Mouse (Mus musculus): ENCODE measurements around the gene Fndc3b.
"Not testable (repeated sequence)": the region's sequence is repeated elsewhere in the genome, so short reads cannot be mapped to it uniquely, and the experiment has no call there.

Fndc3b gene

DNA sequence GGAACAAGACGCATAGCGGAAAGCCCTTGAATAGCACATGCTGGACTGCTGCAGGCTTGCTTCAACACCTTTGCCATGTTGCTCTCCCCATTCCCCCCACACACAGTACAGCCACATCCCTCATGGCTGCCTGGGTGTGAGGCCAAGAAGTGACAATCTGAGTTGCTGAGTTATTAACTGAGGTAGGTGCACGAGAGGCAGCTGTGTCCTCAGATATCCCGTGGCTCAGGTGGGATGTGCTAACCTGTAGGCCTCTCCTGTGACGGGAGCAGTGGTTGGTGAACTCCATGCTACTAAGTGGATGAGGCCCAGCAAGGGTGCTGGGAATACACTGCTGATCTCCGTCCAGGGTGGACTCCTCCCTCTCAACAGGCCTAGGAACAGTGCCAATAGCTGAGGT, 288.6 kb downstream of the Fndc3b start:
- DNase-seq (ENCODE audit: low read depth, low spot score) = no peak

GRCm38 (mm10) chr3:27421980-27422379, 289.1 kb downstream of the Fndc3b start:
- DNase-seq (ENCODE audit: low read depth, low spot score) = no peak

DNA sequence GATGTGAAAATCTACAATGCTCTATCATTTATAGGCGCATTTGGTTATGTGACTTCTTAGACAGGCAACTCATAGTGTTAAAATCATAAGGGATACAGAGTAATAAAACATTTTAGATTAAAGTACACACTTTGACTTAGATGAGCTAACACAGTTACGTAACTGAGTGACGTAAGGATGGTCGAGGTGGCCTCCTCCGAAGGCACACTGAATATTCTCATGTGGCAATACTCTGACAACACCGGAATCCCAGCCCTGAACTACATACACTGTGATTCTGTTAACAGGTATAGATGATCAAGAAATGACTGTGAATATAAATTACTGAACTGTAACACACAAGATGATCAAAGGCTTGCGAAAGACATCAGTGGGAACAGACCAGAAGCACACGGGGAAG, 292.5 kb downstream of the Fndc3b start:
- DNase-seq (ENCODE audit: low read depth, low spot score) = no peak

GRCm38 (mm10) chr3:27416786-27417185, 294.3 kb downstream of the Fndc3b start:
- no peak for DNase-seq (ENCODE audit: low read depth, low spot score)

DNA sequence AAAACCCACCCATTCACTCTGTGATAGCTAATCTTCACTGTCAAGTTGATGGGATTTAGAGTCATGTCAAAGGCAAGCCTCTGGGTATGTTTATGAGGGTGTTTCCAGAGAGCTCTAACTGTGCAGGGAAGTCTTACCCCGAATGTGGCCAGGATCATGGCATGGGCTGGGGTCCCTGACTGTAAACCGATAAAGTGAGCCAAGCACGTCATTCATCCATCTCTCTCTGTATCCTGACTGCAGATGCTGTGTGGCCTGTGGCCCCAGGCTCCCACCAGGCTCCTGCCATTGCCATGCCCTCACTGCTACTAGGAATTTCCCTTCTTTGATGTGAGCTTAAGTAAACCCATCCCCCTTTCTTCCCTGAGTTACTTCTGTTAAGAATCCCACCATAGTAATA, 297.5 kb downstream of the Fndc3b start:
- no peak for DNase-seq (ENCODE audit: low read depth, low spot score)

- DNase-seq (ENCODE audit: low read depth, low spot score) = no peak
Observed at GRCm38 (mm10) chr3:27411286-27411685, 299.8 kb downstream of the Fndc3b start.

GRCm38 (mm10) chr3:27408564-27408963, 302.5 kb downstream of the Fndc3b start:
- no peak for DNase-seq (ENCODE audit: low read depth, low spot score)

GRCm38 (mm10) chr3:27406440-27406839, 304.7 kb downstream of the Fndc3b start:
- no peak for DNase-seq (ENCODE audit: low read depth, low spot score)

- not testable (repeated sequence) for DNase-seq (ENCODE audit: low read depth, low spot score)
Observed at GRCm38 (mm10) chr3:27400996-27401395, 310.1 kb downstream of the Fndc3b start.

GRCm38 (mm10) chr3:27389923-27390322, 321.2 kb downstream of the Fndc3b start:
- no peak for DNase-seq (ENCODE audit: low read depth, low spot score)

GRCm38 (mm10) chr3:27384836-27385235, 326.3 kb downstream of the Fndc3b start:
- DNase-seq (ENCODE audit: low read depth, low spot score) = no peak

GRCm38 (mm10) chr3:27377935-27378334, 333.2 kb downstream of the Fndc3b start:
- no peak for DNase-seq (ENCODE audit: low read depth, low spot score)

DNA sequence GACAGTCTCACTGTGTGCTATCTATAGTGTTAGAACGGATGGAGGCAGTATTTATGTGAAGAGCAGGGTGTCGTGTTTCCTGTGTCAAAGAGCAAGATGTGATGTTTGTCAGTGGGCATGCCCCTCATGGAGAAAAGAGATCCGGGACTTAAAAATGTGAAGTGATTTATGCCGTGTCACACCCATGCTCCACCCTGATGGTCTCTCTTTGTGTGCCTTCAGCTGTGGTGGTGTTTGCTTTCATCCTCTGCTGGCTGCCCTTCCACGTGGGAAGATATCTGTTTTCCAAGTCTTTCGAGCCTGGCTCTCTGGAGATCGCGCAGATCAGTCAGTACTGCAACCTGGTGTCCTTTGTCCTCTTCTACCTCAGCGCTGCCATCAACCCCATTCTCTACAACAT, 336.7 kb downstream of the Fndc3b start:
- no peak for DNase-seq (ENCODE audit: low read depth, low spot score)

DNA sequence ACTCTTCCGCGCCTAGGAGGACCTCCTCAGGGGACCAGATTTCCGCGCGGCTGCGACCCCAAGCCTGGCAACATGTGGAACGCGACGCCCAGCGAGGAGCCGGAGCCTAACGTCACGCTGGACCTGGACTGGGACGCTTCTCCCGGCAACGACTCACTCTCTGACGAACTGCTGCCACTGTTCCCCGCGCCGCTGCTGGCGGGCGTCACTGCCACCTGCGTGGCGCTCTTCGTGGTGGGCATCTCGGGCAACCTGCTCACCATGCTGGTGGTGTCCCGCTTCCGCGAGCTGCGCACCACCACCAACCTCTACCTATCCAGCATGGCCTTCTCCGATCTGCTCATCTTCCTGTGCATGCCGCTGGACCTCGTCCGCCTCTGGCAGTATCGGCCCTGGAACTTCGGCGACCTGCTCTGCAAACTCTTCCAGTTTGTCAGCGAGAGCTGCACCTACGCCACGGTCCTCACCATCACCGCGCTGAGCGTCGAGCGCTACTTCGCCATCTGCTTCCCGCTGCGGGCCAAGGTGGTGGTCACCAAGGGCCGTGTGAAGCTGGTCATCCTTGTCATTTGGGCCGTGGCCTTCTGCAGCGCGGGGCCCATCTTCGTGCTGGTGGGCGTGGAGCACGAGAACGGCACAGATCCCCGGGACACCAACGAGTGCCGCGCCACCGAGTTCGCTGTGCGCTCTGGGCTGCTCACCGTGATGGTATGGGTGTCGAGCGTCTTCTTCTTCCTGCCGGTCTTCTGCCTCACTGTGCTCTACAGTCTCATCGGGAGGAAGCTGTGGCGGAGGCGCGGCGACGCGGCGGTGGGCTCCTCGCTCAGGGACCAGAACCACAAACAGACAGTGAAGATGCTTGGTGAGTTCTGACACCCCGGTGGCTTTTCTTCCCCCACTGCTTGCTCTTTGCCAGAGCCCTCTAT, 339.1 kb downstream of the Fndc3b start:
- DNase-seq (ENCODE audit: low read depth, low spot score) = no peak

DNA sequence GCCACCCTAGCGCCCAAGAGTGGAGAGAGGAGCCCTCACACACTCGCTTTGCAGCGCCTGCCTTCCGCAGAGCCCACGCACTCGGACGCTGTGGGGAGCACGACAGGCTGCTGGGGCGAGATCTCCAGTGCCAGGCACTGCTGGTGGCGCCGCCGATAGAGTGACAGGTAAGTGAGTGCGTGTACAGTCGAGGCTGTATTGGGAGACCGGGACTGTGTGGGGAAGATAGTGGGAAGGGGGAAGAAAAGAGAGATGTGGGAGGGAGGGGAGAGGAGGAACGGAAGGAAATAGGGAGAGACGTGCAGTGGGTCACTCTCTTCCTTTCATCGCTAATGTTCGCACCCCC, 339.9 kb downstream of the Fndc3b start, which contains the start of gene Ghsr:
Ghsr (plus strand) TSS at position 76 of the 346 bp plus-strand sequence.
- no peak for DNase-seq (ENCODE audit: low read depth, low spot score)

GRCm38 (mm10) chr3:27370582-27371275, 340.4 kb downstream of the Fndc3b start:
- no peak for DNase-seq (ENCODE audit: low read depth, low spot score)

GRCm38 (mm10) chr3:27370125-27370524, 341.0 kb downstream of the Fndc3b start:
- no peak for DNase-seq (ENCODE audit: low read depth, low spot score)

Measured in CD4-positive helper T cell, adult 2 months (primary cell).